Mouse (Mus musculus) heart, adult 2 months (tissue): ENCODE measurements at regions not wholly inside any gene's neighbourhood (a gene's known extent, or its start where the extent isn't known, plus 50 kb on each side); places are given as distances from the start of the nearest gene placed in this dataset.
"Not testable (repeated sequence)": the region's sequence is repeated elsewhere in the genome, so short reads cannot be mapped to it uniquely, and the experiment has no call there.

ENCODE experiments used
- DNase-seq, 2 experiments: peaks; one replicate each; pipeline ENCODE4 v3.0.0; 2021
- H3K27ac ChIP-seq: fragments of 200-600 bp; 2 replicates; pipeline ENCODE4 v1.8.1; 2022
- H3K27me3 ChIP-seq: fragments of 200-500 bp; 2 replicates; pipeline ENCODE4 v1.6.1; 2012; ENCODE audit warnings: mild to moderate bottlenecking, low read length, inconsistent platforms, mixed read lengths; ENCODE audit not compliant: control insufficient read depth, insufficient read depth
- H3K36me3 ChIP-seq: fragments of 200-500 bp; 2 replicates; pipeline ENCODE4 v1.6.1; 2012; ENCODE audit warnings: low read length, inconsistent platforms; ENCODE audit not compliant: control insufficient read depth, insufficient read depth
- H3K4me1 ChIP-seq: fragments of 200-500 bp; 2 replicates; pipeline ENCODE4 v1.6.1; 2011; ENCODE audit warnings: low read length; ENCODE audit not compliant: control insufficient read depth, insufficient read depth
- H3K4me3 ChIP-seq: fragments of 200-600 bp; 2 replicates; pipeline ENCODE4 v1.8.1; 2022
- H3K79me2 ChIP-seq: fragments of 200-500 bp; replicated peaks from 2 replicates; pipeline ENCODE4 v1.6.1; 2012; ENCODE audit warnings: mild to moderate bottlenecking, inconsistent platforms, low read length, moderate library complexity, mixed read lengths; ENCODE audit not compliant: control insufficient read depth, insufficient read depth
- H3K9ac ChIP-seq: fragments of 200-500 bp; 2 replicates; pipeline ENCODE4 v1.6.1; 2012; ENCODE audit warnings: low read depth, mild to moderate bottlenecking, control low read depth, inconsistent platforms, low read length, mixed read lengths
- WGBS: fragments of 180-500 bp; shearing (Covaris S2); methylation state at CpG from one replicate; pipeline ENCODE4 v1.1.7; 2018; 5-methylcytosine and 5-hydroxymethylcytosine counted together
- intact Hi-C: fragments of 180-260 bp; cut with DNase I; formaldehyde crosslinking; loops from one replicate; pipeline ENCODE4 v1.15.1; 2025

DNA sequence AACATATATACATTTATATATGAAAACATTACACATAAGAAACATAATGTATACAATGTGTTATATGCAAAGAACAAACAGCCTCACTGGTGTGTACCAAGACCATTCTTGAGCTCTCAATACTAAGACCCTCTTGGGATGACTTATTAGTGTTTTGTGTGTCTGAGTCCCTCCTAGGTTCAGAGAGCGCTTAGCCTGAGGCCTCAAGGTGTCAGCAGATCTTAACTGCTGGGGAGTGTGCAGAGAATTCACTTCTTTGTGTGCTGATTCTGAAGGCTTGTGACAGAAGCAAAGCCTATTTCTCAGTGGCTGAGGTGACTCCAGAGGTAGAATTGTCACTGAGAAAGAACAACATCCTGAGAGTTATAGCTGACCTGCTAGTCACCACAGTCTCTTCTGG, 505.7 kb upstream of the Olfr1507 start:
- intact Hi-C loops, H3K4me3 ChIP-seq, H3K27ac ChIP-seq, H3K4me1 ChIP-seq, H3K36me3 ChIP-seq, H3K79me2 ChIP-seq, H3K9ac ChIP-seq, DNase-seq, H3K27me3 ChIP-seq: not testable (repeated sequence)
- WGBS: 81% methylated on average over 1 of the region's 1 CpGs

DNA sequence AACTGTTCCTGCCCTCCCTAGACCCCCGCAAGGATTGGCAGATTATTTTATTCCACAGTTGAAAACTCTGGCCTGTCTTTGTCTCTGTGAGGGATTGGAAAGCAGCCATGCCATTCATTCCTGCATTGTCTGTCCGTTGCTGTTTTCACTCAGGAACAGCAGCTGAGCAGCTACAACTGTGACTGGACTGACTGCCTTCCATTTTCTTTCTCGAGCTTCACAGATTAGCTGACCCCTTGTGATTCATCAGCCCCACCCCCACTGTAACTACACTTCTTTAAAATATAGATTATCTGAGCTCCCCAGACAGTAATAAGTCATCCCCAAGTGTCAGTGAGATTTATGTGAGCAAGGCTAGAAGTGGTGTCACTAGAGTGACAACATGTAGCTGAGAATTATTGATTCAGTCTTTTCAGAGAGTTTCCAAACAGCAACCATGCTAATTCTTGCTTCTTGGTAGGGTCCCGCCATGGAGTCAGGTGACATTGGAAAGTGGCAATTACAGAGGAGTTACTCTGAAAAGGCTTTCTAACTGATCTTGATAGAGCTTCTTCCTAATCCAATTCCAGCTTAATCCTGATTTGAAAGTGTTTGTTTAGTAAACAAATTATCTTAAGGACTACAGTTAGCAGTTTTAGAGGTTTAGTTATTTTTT, 496.7 kb upstream of the Olfr1507 start:
- intact Hi-C loops, H3K27ac ChIP-seq, H3K36me3 ChIP-seq, H3K79me2 ChIP-seq, H3K4me1 ChIP-seq, H3K9ac ChIP-seq, H3K27me3 ChIP-seq, DNase-seq, H3K4me3 ChIP-seq: not testable (repeated sequence)
- WGBS: 39% methylated on average over 1 of the region's 4 CpGs

DNA sequence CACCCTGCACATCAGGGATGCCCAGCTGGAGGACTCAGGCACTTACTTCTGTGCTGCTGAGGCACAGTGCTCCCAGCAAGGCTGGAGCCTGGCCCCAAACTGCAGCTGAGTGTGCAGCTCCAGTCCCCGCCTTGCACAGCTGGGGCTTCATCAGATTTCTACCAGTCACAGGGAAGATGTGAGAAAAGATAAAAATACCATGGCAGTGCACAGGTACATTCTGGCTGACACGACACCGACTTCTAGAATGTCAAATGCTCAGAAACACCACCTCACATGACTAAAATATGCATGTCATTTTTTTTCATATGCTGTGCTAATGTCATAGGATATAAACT, 495.7 kb upstream of the Olfr1507 start:
- H3K36me3 ChIP-seq, H3K79me2 ChIP-seq, DNase-seq, H3K4me1 ChIP-seq, H3K9ac ChIP-seq, intact Hi-C loops, H3K4me3 ChIP-seq, H3K27ac ChIP-seq, H3K27me3 ChIP-seq: not testable (repeated sequence)
- no CpG with 5 or more reads among the region's 3 CpGs for WGBS

DNA sequence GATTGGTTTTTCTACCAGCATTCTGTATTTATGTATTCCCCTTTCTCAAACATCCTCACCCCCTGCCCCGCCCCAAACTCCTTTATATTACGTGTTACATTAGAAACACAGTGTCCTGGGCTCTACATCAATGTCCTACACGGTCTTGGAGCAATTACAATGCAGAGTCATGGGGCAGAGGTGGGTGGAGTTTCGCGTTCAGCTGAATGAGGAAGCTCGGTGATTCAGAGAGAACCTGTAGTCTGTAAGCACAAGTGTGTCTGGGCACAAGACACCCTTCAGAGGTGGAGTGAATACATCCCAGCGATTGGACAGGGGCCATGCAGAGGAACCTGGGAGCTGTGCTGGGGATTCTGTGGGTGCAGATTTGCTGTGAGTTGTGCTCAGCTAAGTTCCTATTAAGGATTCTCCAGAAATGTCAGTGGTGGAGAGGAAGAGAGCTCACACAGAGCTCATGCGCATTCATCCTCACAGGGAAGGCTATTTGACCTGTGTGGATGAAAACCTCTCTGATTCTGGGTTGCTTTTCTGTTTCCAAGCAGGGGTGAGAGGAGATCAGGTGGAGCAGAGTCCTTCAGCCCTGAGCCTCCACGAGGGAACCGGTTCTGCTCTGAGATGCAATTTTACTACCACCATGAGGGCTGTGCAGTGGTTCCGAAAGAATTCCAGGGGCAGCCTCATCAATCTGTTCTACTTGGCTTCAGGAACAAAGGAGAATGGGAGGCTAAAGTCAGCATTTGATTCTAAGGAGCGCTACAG, 495.2 kb upstream of the Olfr1507 start:
- H3K4me1 ChIP-seq, H3K9ac ChIP-seq, H3K79me2 ChIP-seq, DNase-seq, H3K27ac ChIP-seq, H3K4me3 ChIP-seq, H3K36me3 ChIP-seq, intact Hi-C loops, H3K27me3 ChIP-seq: not testable (repeated sequence)
- no CpG with 5 or more reads among the region's 12 CpGs for WGBS

DNA sequence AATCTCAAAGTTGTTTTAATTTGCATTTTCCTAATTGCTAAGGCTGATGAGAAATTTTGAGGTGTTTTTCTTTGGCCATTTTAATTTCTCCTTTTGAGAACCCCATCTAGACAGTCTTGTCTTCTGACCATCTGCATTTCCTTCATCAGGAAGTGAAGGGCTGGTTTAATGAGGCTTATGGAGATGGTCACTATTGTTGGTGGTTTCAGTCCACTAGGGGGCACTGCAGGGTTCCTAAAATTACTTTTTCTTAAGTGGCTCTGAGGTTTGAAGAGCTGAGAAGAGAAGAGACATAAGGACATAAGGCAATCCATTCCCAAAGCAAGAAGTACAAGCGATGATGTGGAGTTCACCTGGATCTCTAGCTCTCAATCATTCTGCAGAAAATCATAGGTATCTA, 494.4 kb upstream of the Olfr1507 start:
- H3K4me3 ChIP-seq, H3K4me1 ChIP-seq, H3K79me2 ChIP-seq, H3K36me3 ChIP-seq, H3K9ac ChIP-seq, intact Hi-C loops, H3K27ac ChIP-seq, H3K27me3 ChIP-seq, DNase-seq: not testable (repeated sequence)
- 81% methylated on average over 1 of the region's 1 CpGs for WGBS

DNA sequence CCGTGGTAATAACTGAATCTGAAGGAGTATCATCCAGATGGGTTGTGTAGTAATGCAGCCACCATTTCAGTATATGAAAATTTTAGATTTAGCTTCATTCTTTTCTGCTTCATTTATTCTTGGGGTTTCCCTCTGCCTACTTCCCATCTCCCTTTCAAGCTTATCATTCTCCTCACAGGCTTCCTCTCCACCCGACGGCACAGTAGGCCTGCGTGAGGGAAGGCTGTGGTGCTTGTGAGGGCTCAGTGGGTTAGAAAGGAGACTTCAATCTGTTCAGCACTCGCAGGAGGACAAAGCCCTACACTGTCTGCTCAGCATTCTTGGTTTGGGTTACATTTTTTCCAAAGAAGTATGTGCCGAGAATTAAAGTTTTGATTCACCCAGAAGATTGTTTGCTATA, 493.0 kb upstream of the Olfr1507 start:
- no CpG with 5 or more reads among the region's 6 CpGs for WGBS
- H3K36me3 ChIP-seq, H3K9ac ChIP-seq, H3K79me2 ChIP-seq, H3K4me1 ChIP-seq, intact Hi-C loops, DNase-seq, H3K4me3 ChIP-seq, H3K27me3 ChIP-seq, H3K27ac ChIP-seq: not testable (repeated sequence)

DNA sequence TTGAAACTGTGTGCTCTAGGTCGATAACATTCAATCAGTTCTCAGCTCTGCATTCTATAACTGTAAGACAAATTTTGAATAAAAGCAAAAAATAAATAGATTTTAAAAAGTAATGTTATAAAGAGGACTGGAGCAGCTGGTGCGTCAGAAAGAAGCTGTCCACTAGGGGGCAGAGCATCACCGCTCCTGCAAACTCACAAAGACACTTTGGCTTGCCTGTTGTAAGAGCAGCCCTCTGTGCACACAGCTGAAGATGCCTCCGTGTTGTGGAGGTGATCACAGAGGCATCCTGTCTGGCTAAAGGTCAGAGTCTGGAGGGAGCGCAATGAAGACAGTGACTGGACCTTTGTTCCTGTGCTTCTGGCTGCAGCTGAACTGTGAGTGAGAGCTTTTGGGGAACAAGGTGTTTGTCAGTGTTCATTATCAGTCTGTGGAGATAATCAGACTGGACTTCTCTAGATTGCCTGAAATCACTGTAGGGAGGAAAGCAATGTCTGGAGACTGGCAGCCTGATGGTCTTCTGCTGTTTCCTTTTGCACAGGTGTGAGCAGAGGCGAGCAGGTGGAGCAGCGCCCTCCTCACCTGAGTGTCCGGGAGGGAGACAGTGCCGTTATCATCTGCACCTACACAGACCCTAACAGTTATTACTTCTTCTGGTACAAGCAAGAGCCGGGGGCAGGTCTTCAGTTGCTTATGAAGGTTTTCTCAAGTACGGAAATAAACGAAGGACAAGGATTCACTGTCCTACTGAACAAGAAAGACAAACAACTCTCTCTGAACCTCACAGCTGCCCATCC, 476.9 kb upstream of the Olfr1507 start:
- intact Hi-C loops: not testable (repeated sequence)

DNA sequence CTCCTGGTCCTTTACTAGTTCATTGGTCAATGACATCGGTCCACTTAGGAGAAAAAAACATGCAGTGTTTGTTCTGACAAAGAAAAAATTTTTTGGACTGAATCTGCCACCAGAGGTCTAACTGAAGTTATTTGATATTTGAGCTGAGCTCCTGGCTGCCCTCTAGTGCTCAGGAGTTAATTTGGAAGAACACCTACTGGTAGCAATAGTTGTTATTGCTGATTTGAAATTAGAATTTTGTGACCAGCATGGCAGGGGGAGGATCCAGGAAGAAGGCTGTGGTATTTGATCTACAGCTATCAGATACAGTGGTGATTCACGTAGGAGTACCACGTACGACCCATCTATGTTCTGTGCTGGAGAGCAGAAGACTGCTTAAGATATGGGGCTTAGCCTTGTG, 466.6 kb upstream of the Olfr1507 start:
- intact Hi-C loops, H3K27me3 ChIP-seq, H3K4me3 ChIP-seq, H3K36me3 ChIP-seq, DNase-seq, H3K79me2 ChIP-seq, H3K9ac ChIP-seq, H3K27ac ChIP-seq, H3K4me1 ChIP-seq: not testable (repeated sequence)
- WGBS: 74% methylated on average over 3 of the region's 4 CpGs

More for the DNA sequence above, 476.9 kb upstream of the Olfr1507 start:
- H3K4me1 ChIP-seq, H3K4me3 ChIP-seq, H3K36me3 ChIP-seq, H3K79me2 ChIP-seq, DNase-seq, H3K27ac ChIP-seq, H3K27me3 ChIP-seq, H3K9ac ChIP-seq: not testable (repeated sequence)
- no CpG with 5 or more reads among the region's 12 CpGs for WGBS

DNA sequence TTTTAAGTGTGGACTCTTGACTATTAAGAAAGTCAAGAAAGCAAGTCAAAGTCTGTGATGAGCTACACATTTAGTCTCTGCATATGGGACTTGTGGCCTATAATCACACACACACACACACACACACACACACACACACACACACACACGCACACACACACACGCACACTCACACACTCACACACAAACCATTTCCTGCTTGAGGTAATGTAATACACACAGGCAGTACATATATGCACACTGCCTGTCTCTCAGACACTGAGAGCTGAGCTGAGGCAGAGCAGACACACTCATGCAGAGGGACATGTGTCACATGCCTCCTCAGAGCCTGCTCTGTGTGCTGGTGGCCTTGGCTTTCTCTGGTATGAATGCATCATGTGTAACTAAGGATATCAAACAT, 461.0 kb upstream of the Olfr1507 start:
- intact Hi-C loops, DNase-seq, H3K36me3 ChIP-seq, H3K27ac ChIP-seq, H3K9ac ChIP-seq, H3K79me2 ChIP-seq, H3K27me3 ChIP-seq, H3K4me1 ChIP-seq, H3K4me3 ChIP-seq: not testable (repeated sequence)
- 100% methylated on average over 1 of the region's 2 CpGs for WGBS
